Comparison of ENCODE assay signal across 9 mouse cellular contexts in genomic region chr17:31535871-31536629, GRCm38 (mm10). TPM values are rescaled to one million over a fixed set of nuclear protein-coding genes. Genes with fewer than 3 reads are reported as not detected.
DNase-seq lines count a peak whose midpoint lies in the region; ATAC-seq and TF ChIP-seq lines count a peak whose summit lies in the region.
"Had no signal": no experiment of that assay in that cellular context is flagged by ENCODE, and none has a peak within 500 bp of the region (broad histone marks: within the 10 kb centered on the region; RNA-seq: fewer than 3 reads in every experiment).

No protein-coding gene starts in this region.

- H3K9me3 ChIP-seq in hindbrain, embryonic 13.5 days: no peaks in the 10 kb centered on the region
- H3K9me3 ChIP-seq in midbrain, embryonic 12.5 days: no peaks in the 10 kb centered on the region
- H3K9me3 ChIP-seq: liver, embryonic 13.5 days had no signal

- no peak for TF ChIP-seq CTCF in gastrocnemius, adult 2 months (IDR thresholded peaks at IDR 0.05)

- H3K27me3 ChIP-seq in hindbrain, embryonic 13.5 days: no peaks in the 10 kb centered on the region
- H3K27me3 ChIP-seq in midbrain, embryonic 12.5 days: no peaks in the 10 kb centered on the region
- H3K27me3 ChIP-seq: liver, embryonic 13.5 days had no signal

- H3K36me3 ChIP-seq in hindbrain, embryonic 13.5 days: peaks cover 13% of the 10 kb centered on the region
- peaks cover 8% of the 10 kb centered on the region for H3K36me3 ChIP-seq in midbrain, embryonic 12.5 days

- H3K9ac ChIP-seq in hindbrain, embryonic 13.5 days: peak overlapping the region; percentile 43
- H3K9ac ChIP-seq in midbrain, embryonic 12.5 days (replicated peaks): 0 out of 2 replicates have a peak overlapping the region, but pooled peaks have one; percentile 2
- H3K9ac ChIP-seq: liver, embryonic 13.5 days had no signal

- peak; percentile 66 for DNase-seq in 3T3-L1 (ENCODE audit: low read depth, low spot score)
- peak; percentile 89 for DNase-seq in brain, adult 2 months (ENCODE audit: low read depth, low spot score)
- peak; percentile 68 for DNase-seq in gastrocnemius, adult 2 months
- DNase-seq in layer of hippocampus, postnatal 14 days (ENCODE audit: low spot score in 2 of 2): peak; percentile 65 to 83
- DNase-seq in telencephalon, adult 2 months (ENCODE audit: low read depth, low spot score): peak; percentile 81
- DNase-seq in c-Kit-positive CD71-positive TER-119-positive erythroid progenitor cells, embryonic 14.5 days (ENCODE audit: low spot score): no peak
- DNase-seq: liver, embryonic 13.5 days had no signal

- peak overlapping the region; percentile 19; the same call in 1 of the 2 replicates for H3K4me3 ChIP-seq in gastrocnemius, adult 2 months
- H3K4me3 ChIP-seq in hindbrain, embryonic 13.5 days: no peak overlapping the region
- H3K4me3 ChIP-seq in midbrain, embryonic 12.5 days: no peak overlapping the region
- H3K4me3 ChIP-seq: liver, embryonic 13.5 days had no signal

- H3K27ac ChIP-seq in gastrocnemius, adult 2 months: peak overlapping the region; percentile 70
- H3K27ac ChIP-seq in hindbrain, embryonic 13.5 days: peak overlapping the region; percentile 95
- peak overlapping the region; percentile 81 for H3K27ac ChIP-seq in midbrain, embryonic 12.5 days (replicated peaks)
- H3K27ac ChIP-seq: liver, embryonic 13.5 days had no signal

- intact Hi-C loops in gastrocnemius, adult 2 months (cut with DNase I): no loop called here

- H3K4me2 ChIP-seq in hindbrain, embryonic 13.5 days: peak overlapping the region; percentile 11; the same call in 1 of the 2 replicates
- H3K4me2 ChIP-seq in midbrain, embryonic 12.5 days (replicated peaks): 0 out of 2 replicates have a peak overlapping the region, but pooled peaks have one; percentile 9
- H3K4me2 ChIP-seq: liver, embryonic 13.5 days had no signal

- peaks cover 18% of the 10 kb centered on the region for H3K4me1 ChIP-seq in hindbrain, embryonic 13.5 days (replicated peaks)
- peaks cover 18% of the 10 kb centered on the region for H3K4me1 ChIP-seq in midbrain, embryonic 12.5 days
- H3K4me1 ChIP-seq: liver, embryonic 13.5 days had no signal

- peak; percentile 91 for ATAC-seq in hindbrain, embryonic 13.5 days (ENCODE audit: low FRiP score)
- ATAC-seq in midbrain, embryonic 12.5 days (ENCODE audit: low FRiP score, low read depth): peak; percentile 76

- WGBS in hindbrain, embryonic 13.5 days: 14% methylated on average over 8 of the region's 8 CpGs
- whole genome bisulfite sequencing in midbrain, embryonic 12.5 days: 27% methylated on average over 8 of the region's 8 CpGs

RNA-seq across cellular contexts. Expression of gene Ndufv3, which starts 16.1 kb away (rescaled TPM):
- 100 to 1,000 TPM; 451 to 524 TPM for total RNA-seq in gastrocnemius, adult 2 months (2021)
- polyA plus RNA-seq in hindbrain, embryonic 13.5 days (2015; fragmentation: Nextera tagmentation; extraction: Ambion mirVana): 399 and 414 TPM in 2 replicates
- 100 to 1,000 TPM; 319 to 320 TPM for total RNA-seq in layer of hippocampus, postnatal 14 days (2021)
- polyA plus RNA-seq in midbrain, embryonic 12.5 days (2016; fragmentation: Nextera tagmentation; extraction: Ambion mirVana): 257 and 265 TPM in 2 replicates

RNA-seq across cellular contexts. Expression of gene Wdr4, which starts 16.3 kb away (rescaled TPM):
- total RNA-seq in gastrocnemius, adult 2 months (2021): 1 to 10 TPM; 4.3 to 7.7 TPM
- polyA plus RNA-seq in hindbrain, embryonic 13.5 days (2015; fragmentation: Nextera tagmentation; extraction: Ambion mirVana): 33.2 and 38.5 TPM in 2 replicates
- total RNA-seq in layer of hippocampus, postnatal 14 days (2021): 10 to 100 TPM; 24.7 to 29.8 TPM
- polyA plus RNA-seq in midbrain, embryonic 12.5 days (2016; fragmentation: Nextera tagmentation; extraction: Ambion mirVana): 42.2 and 43.7 TPM in 2 replicates

RNA-seq across cellular contexts. Expression of gene Pknox1, which starts 28.5 kb away (rescaled TPM):
- 1 to 10 TPM; 7.0 to 7.1 TPM for total RNA-seq in gastrocnemius, adult 2 months (2021)
- 42.5 and 48.2 TPM in 2 replicates for polyA plus RNA-seq in hindbrain, embryonic 13.5 days (2015; fragmentation: Nextera tagmentation; extraction: Ambion mirVana)
- total RNA-seq in layer of hippocampus, postnatal 14 days (2021): 10 to 100 TPM; 15.3 to 18.9 TPM
- 25.2 and 25.7 TPM in 2 replicates for polyA plus RNA-seq in midbrain, embryonic 12.5 days (2016; fragmentation: Nextera tagmentation; extraction: Ambion mirVana)
